Mouse (Mus musculus) kidney, adult 11 months (tissue): ENCODE data around the gene Urm1.
A peak's percentile ranks its signal among the peaks of the same experiment; 100 is the strongest.

Experiments
- DNase-seq: peaks from one replicate; pipeline ENCODE4 v3.0.0; 2022

Urm1 gene

DNA sequence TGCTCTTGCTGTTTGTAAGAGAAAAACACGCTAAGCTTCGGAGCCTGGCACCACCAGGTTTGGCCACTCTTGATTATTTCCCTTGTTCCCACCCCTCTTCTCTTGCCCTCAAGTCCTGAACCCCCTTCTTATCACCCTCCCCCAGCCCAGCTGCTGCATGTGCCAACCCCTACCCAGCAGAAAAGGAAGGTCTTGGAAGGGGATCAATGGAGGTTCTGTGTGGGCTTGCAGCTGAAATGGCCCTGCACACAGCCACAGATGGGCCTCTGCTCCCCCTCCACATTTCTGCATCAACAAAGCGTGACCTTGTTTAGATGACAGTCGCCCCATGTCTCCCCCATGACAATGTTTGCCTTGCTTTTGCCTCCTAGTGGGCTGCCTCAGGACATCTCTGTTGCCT is 11.2 kb downstream of the Urm1 start:
- no peak for DNase-seq

DNA sequence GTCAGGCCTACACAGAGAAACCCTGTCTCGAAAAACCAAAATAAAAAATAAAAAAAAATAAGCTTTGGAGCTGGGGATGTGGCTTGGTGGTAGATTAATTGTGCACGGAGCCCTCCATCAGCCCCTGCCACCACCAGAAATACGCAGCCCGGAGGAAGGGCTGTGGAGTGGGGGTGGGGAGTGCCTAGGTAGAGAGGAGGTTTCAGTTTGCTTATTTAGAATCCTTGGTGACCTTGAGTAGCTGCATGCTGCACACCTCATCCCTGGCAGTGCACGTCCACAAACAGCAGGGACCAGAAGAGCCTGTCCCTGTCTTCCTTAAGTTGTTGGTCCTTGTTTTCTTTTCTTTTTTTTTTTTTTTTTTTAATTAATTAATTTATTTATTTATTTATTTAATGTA is 13.9 kb downstream of the Urm1 start:
- DNase-seq: no peak

DNA sequence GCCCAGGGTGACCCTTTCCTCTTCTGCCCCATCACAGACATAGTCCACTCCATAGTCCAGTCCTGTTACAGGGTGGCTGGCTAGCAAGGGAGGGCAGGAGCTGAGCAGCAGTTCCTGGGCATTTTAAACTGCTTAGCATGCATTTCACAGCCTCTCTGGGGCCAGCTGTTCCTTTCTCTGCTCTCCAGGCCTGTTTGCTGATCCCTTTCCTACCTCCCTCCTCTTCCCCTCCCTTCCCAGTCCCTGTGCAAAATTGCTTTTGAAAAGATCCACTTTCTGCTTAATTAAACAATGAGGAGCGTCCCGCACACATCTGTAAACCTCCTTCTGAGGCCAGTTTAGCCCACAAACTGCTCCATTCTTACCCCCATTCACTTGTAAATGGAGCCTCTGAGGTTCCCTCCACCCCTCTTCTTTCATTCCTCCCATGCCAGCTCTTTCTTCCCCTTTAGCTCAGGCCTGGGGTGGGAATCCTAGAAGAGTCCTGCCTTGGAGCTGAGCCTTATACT is 15.6 kb downstream of the Urm1 start:
- peak; percentile 63 for DNase-seq

DNA sequence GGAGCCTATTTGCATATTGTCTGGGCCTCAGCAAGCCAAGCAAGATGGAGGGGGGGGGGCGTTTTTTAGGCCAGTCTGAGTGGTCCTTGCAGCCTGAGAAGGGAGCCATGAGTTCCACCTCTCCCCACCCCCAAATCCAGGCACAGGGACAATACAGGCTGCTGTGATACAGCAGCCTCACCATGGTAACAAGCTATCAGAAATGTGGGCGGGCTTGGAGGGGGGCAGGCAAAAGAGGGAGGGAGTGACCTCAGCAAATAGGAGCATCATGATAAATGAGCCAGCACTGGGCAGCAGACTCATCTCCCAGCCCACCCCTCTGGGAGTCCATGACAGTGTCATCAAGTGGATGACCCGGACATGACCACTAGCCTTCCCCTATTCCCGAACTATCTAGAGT is 19.6 kb downstream of the Urm1 start:
- DNase-seq: no peak

DNA sequence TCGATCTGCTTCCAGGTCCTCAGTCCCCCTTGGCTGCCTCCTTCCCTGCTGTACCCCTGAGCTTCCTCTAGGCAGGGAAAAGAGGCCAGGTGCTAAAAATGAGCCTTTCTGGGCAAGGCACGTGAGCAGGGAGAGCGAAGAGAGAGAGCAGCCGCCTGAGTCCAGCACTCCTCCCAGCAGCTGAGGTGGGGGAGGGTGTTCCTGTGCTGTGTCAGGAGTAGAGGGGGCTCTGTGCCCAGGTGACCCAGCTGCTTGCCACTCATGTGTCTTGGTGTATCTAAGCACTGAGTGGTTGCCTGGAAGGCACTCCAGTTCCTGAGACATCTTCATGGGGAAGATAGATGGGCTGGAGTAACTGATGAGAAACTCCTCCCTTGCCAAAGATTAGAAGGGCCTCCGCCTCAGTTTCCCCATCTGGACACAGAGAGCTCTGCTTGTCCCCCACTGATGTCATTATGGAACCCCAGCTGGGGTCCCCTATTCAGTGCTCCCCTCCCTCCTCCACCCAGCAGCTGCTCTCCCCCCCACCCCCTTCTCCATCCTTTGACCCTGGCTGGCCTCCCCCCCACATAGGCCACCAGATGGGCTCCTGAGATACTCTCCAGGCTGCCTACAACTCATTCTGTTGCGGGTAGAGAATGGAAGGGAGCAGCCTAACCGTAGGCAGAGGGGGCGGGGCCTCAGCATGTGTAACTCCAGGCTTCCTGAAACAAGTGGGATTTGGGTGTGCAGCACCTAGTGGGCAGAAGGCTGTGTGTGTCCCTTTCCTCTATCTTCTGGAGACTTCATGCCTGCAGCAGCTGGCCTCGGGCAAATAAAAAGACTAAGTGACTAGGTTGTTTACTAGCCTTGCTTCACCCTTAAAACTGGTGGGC is 23.6 kb downstream of the Urm1 start:
- no peak for DNase-seq

DNA sequence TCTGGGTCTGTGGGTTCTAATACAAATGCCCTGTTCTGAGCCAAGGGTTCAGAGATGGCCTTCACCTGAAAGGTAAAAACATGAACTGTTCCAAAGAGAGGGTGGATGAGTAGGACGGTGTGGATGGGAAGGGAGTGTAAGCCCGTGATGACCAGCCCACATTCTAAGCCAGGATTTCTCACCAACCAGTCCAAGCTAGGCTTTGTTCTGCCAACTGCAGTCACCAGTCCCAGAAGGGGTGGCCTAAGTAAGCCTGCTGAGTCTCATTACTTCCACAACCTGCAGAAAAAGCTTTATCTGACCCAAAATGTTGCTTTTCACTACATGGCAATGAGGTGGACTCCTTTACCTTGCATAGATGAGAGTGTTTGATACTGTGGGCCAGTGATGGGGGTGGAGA is 24.2 kb downstream of the Urm1 start:
- DNase-seq: no peak

DNA sequence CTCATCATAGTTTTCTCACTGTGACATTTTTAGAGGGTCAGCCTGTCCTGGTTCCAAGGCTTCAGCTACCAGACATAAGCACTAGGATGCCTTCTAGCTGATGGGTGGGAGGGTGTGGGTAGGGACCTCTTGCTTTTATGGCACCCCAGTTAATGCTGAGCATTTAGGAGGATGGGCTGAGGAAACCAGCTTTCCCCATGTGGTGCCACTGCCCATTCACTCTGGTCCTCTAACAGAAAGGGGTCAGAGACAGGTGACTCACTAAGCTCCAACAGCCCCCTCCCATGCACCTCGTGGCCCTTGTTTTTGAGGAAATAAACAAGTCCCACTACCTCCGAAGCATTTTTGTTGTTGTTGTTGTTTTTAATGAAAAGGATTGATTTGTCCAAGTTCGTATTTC is 24.8 kb downstream of the Urm1 start:
- DNase-seq: no peak

DNA sequence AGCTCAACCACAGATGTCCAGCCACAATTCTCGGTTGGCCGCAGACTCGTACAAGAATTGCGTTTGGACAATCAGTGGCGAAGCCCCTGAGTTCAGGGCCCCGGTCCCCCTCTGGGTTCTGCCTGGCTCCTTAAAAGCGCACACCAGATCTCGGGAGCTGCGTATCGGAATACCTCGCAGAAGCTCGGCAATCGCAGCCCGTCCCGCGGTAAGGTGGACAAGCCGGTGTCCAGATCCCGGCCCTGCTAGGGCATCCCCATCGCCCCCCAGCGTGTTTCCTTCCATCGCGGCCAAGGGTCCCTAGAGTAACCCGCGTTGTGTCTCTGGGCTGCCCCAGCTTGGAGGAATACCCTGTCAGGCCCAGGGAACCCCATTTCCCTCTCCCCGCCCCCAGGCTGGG is 25.8 kb downstream of the Urm1 start:
- DNase-seq: no peak

DNA sequence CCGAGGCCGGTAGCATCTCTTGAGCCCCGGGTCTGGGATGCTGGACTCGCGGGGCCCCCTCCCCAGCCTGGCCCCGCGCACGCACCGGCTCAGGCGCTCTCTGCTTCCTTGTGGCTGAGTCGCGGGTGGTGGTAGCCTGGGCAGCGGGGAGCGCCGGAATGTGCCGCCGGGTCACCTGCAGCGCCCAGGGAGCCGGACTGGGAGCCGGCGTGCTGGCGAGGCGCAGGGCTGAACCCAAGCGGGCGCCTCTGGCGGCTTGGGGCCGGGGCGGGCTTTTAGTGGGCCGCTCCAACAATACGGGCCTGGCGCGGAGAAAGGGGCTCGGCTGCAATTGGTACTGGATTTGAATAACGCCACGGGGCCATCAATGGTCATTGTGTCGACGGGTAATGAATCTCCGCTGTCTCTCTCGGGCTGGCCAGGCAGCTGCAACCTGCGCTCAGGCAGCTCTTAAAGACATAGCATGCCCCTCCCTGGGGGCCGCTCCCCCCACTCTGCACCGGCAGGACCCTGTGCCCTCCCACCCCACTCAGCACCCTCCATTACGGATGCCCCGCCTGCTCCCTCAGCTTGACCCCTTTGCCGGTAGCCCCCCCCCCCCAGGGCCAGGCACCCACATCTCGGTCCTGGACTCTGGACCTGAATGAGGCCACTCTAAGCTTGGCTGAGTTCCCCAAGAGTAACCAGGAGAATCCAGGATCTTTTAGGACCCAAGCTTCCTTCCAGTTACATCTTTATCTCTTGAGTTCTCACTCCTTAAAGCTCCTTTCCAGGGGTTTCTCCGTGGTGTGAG is 26.4 kb downstream of the Urm1 start:
- no peak for DNase-seq

DNA sequence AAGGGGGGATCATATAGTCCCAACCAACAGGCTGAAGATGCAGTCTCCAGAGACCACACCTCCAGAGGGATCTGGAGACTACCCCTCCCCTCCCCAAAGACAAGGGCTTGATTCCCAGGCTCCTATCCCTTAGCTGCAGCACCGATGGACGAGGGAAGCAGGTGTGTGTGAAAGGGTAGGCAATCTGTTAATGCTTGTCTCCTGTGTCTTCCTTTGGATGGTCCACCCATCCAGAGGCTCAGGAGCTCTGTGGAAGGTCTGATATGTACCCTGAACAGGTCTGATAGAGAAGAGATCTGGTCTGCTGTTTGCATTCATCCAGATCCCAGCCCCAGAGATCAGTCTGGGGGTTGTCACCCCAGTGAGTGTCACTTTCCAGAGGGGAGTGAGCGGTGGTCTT is 27.0 kb downstream of the Urm1 start:
- no peak for DNase-seq

DNA sequence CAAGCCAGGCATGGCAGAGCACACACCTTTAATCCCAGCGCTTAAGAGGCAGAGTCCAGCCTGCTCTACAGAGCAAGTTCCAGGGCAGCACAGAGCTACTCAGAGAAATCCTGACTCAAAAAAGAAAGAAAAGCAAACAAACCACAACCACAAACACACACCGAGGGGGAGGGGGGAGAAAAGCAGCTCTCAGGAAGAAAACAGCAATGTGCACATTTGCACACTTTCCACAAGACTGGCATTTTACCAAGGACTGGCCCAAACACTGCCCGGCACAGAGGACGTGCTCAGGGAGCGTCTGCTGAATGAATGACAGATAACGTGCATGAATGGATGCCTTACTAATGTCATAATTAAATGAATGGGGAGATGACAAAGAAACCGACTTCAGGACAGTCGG is 29.2 kb downstream of the Urm1 start:
- no peak for DNase-seq

DNA sequence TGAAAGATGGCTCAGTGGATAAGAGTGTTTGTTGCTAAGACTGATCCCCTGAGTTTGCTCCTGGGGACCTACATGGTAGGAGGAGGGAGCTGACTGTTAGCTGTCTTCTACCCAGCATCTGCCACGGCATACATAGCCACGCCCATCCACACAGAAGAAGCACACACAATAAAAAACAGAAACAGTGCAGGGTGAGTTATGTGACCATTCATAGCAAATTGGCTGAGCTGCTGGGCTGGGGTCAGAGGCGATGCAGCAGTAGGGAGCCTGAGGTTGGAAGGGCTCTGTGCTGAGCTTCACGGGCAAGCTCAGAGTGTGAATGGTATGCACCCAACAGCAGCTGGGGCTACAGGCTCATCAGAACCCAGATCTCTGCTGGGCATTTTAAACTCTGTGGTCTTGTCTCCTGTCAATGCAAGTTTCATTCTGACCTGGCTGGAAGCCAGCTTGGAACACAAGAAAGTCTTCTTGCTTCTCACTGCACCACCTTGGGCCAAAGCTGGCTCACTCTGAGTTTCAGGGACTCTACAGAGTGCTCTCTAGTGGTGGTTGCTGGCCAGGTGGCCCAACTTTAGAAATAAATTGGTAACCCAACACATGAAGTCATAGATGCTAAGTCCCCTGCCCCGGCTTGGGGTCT is 30.1 kb downstream of the Urm1 start:
- no peak for DNase-seq

DNA sequence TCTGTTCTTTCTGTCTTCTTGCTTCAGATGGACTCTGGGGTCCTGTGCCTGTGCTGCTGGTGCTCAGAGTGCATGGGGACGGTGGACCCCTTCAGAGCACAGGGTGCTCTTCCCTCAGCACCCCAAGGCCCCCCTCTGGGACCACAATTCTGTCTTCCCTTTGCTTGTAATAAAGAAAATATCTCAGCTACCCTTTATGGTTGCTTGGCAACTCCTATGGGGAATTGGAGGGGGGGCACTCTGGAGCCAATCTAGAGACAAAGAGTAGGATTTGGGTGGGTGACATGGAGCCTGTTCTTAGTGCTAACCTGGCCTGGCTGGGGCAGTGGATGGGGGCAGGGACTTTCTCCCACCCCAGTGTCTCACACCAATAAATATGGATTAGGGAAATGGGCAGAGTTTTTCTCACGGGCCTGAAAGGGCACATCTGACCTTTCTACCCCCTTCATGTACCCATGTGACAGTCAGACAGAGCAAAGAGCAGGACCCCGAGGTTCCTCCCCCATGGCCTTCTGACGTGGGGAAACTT is 33.1 kb downstream of the Urm1 start:
- no peak for DNase-seq

DNA sequence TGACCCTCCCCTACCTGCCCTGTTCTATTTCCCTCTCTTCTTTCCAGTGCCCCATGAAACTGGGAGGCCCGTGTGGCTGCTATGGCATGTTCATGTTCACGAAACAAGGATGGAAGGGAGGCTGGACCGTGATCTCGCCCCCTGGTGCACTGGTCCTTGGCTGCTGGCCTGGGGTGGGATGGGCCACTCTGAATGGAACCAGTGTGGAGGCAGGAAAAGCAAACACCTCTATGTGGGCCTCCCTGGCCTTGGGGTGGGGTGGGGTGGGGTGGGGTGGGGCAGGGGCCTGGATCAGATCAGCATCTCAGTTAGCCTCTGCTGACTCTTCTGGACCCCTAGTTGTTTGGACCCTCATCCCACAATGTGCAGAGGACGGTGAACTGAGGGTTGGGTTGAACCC is 33.9 kb downstream of the Urm1 start:
- DNase-seq: no peak

DNA sequence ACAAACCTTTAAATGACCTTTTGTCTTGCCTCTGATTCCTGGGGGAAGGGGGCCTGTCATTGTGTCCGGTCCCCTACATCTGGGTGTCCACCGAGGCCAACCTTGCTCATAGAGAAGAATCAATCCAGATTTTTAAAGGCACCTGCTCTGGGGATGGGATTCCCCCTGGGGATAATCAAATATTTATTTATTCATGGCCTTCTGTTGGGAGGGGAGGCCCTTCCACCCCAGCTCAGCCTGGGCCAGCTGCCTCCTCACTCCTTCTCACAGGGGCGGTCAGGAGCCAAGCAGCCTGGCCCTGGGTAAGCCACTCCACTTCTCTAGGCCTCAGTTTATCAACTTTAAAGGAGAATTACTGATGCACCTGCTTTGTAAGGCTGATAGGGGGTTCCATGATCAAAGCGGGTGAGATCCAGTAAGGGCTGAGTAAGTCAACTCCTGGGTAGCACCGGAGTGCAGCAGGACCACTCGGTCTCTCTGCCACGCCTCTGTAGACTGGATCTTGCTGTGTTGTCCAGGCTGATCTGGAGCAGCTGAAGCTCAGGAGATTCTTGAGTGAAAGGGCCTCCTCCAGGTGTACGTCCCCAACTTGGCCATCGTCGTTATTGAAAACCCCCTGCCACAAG is 35.8 kb downstream of the Urm1 start:
- no peak for DNase-seq

DNA sequence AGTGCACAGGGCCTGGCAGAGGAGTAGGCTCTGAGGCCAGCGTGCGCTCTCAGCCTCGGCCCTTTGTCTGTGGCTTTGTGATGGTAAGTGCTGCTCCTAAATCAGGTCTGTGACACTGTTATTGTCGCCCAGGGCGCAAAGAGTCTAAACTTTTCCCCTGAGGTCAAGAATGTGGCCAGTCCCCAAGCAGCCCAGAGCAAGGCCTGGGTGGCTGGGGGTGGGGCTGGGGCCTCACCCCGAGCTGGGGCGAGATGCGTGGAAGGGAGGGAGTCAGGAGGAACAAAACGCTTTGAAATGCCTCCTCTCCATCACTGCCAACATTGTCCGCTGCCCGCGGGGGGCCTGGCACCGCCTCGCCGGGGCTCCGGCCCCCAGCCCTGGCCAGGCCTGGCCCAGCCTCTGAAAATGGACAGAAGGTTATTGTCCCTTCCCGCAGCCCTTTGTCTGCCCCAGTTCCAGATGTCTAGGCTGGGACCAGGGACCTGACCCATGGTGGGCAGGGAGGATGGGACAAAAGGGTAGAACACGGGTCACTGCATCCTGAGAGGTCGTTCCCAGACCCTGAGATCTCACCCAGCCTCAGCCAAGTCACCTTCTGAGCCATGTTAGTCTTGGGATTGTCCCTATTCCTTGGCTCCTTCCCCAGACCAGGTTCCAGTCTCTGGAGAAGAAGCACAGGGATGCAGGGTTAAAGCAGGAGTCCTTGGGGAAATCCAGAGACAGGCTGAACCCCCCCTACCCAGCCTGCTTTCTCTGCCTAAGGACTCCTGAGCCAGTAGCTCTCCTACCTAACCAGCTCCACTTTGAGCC is 36.8 kb downstream of the Urm1 start:
- no peak for DNase-seq

DNA sequence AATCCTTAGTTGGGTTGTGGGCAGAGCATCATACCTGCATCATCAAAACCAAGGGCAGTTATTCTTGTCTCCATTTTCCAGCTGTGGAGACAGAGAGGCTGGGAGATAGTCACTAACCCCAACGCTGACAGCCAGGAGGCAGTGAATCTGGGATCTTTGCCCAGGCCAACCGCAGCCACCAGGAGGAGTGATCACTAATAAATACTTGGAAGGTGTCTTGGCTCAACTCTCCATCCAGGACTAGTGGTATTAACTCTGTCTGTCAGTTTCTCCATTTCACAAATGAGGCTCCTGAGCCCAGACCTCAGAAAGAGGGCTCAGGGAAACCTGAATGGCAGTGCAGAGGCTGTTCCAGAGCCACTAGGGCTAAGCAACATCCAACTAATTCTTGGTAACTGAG is 37.5 kb downstream of the Urm1 start:
- DNase-seq: no peak

DNA sequence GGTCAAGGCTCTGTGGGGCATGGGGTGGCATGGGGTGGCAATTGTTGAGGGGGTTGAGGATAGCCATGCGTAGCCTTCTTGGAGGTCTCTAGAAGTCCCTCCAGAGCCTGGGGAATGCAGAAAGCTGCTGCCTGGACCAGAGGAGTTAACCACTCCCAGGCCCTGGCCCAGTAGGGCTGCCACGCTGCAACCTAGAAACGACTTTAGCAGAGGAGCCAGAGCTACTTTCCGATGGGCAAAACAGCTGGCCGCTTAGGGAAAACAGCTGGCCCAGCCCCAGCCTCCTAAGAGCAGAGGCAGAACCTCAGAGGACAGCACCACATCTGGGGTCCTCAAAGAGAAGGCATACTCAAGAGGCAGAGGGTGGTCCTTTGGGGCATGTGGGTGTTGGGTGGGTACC is 38.1 kb downstream of the Urm1 start:
- DNase-seq: no peak

DNA sequence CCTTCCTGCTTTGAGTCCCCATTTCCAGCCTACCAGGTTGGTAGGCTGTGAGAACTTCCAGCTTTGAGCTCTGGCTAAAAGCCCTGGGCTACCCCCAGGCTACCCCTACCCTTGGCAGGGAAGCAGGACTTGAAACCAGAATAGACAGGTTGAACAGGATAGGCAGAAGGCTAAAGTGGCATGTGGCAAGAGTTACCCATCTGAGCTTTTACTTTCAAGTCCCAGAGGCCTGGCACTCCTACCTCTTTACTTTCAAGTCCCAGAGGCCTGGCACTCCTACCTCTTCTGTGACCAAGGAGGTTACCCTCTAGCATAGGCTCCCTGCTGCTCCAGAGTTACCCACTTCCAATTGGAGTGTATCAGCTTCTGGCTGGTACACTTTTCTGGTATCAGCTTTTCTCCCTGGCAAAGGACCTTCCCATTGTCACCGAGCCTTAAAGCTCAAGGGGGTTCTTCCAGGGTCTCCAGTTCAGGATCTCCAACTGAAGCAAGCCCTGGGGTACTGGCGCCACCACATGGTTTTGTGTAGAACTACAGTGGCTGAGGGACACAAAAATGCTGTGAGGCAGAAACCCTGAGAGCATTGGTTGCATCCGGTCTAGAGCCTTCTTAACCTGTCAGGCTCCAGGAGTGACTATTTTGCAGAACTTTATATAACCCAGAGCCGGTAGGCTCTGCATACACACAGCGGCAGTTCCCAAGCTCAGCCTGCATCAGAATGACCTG is 39.0 kb downstream of the Urm1 start:
- DNase-seq: peak; percentile 27

DNA sequence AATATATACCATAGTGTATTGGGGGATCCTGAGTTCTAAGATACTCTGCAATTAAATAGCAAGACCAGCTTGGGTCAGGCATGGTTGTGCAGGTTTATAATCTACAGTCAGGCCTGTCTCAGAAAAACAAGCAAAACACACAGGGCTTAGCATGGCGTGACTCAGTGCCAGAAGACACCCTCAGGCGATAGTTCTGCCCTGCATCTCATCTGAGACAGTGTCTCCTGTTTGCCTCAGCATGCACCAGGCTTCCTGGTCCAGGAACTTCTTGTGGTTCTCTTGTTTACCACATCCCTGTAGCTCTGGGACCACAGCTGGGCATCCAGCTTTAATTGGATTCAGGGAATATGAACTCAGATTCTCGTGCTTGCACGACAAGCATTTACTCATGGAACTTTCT is 45.2 kb downstream of the Urm1 start:
- no peak for DNase-seq

DNA sequence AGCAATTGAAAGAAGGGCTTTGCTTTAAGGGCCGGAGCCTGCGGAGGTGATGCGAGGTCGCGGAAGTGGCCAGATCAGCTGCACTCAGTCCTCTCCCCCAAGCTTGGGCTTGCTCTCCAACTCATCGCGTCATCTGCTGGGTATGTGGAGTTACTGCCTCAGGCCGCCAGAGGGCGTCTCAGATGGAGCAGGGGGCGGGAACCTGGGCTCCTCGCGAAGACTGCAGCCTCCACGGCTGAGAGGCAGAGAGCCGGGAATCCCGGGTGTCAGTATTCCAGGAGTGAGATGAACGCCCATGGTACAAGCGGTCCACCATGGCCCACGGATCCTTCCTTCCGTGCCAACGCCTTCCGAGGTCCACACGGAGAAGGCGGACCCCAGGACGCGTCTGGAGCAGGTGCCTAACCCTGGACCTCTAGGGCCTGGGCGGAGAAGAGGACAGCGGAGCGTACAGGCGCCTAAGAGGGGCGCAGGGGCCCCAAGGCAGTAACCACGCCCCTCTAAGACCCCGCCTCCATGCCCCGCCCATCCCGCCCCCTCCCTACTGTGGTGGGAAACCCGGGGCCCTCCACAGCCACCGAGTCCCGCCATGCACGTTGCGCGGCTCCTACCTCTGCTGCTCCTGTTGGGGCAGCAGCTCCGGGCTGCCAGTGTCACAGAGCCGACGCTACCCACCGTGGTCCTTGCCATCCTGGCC is 49.2 kb downstream of the Urm1 start, which contains the start of gene Cercam:
TSS of gene Cercam (plus strand) at position 216 of the 697 bp plus-strand sequence.
- peak; percentile 67 for DNase-seq
